Mouse (Mus musculus) retina, adult 2 months (tissue): ENCODE results near the gene Nudt14.

ENCODE experiments used
- DNase-seq: peaks from one replicate; pipeline ENCODE4 v3.0.0-alpha.2; 2012; ENCODE audit warnings: low read depth, low spot score

The Nudt14 gene

DNA sequence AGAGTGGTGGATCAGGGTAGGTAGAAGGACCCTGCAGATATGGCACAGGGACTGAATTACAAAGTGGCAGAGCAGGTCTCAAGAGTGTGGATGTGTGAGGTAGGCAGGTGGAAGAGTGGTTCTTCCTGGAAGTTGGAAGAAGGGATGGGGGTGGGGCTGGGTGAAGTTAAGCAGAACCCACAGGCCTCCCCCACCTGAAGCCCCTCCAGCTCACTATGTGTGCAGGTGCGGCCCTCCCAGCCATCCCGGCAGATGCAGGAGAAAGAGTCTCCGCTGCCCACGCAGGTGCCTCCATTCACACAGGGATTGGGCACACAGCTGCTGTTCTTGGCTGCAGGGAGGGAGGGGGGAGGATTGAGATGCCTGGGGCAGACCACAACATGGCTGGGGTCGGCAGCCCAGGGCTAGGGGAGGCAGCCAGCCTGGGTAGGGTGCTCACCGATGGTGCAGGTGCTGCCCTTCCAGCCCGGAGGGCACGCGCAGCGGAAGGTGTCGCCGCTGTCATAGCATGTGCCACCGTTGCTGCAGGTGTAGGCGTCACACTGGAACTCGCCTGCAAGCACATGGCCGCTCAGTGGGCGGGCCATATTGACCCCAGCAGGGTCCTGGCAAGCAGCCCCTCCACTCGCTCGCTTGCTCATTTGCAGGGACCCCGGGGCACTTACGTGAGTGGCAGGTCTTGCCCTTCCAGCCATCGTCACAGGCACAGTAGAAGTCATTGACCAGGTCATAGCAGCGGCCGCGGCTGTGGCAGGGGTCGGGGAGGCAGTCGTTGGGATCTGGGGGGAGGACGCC is 28.8 kb downstream of the Nudt14 start:
- no peak for DNase-seq

DNA sequence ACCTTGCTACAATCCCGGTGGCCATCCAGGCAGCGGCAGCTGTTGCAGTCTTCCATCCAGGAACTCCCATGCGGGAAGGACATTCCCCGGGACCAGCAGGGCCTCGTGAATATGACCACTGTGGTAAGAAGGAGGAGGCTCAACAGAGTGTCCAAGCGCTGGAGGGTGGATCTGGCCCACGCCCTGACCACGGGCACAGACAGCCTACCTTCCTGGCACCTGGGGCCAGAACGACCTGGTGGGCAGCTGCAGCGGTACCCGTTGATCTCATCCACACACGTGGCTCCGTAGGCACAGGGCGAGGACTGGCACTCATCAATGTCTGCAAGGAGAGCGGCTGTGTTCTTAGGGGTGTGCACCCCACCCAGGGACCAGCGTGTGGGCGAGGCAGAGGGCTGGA is 30.2 kb downstream of the Nudt14 start:
- no peak for DNase-seq

DNA sequence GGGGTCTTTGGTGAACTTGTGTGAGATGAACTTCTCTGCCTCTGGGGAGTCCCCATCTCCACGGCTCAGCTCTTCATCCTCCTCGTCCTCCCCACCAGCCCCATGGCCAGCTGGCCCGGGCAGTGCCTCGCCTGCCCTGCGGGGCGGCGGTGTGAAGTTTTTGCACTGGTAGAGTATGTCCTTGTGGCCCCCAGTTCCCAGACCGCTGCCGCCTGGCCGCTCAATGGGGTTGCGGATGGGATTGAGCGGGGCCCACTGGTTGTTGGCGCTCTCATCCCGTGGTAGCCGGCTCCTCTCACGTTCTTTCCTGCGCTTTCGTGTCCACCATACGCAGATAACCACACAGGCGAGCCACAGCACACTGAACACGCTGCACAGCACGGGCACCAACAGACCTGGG is 32.9 kb downstream of the Nudt14 start:
- DNase-seq, result no peak

DNA sequence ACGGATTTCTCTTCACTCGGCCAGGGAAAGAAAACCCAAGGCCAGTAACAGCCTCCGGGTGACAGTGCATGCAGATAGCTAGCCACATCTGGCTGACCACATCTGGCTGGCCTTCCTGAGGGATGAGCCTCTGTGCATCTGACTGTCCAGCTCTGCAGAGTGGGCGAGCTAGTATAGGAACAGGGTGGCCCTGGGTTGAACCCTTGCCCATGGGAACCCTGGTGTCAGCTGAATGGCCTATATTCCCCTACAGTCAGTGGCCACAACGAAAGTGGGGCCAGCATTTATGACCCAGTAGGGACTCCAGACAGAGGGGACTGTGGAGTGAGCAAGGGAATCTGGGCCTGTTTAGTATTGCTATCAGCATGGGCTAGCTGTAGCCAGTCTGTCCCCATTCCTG is 36.9 kb downstream of the Nudt14 start:
- no peak for DNase-seq

DNA sequence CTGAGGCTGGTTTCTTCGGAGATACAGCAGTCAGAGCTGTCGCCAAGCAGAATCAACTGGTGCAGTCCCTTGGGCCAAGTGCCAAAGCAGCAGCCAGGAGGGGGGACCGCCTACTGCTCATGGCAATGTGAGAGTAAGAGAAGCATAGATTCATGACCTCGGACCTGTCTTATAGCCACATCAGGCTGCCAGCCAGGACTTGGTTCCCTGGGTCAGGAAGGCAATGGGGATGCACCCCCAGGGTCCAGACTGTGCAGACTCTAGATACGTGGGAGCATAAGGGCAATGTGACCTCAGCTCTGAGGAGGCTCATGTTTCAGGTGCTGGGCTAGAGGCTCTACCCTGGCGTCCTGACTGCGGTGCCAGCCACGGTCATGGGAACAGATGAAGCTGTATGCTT is 38.0 kb downstream of the Nudt14 start:
- no peak for DNase-seq

DNA sequence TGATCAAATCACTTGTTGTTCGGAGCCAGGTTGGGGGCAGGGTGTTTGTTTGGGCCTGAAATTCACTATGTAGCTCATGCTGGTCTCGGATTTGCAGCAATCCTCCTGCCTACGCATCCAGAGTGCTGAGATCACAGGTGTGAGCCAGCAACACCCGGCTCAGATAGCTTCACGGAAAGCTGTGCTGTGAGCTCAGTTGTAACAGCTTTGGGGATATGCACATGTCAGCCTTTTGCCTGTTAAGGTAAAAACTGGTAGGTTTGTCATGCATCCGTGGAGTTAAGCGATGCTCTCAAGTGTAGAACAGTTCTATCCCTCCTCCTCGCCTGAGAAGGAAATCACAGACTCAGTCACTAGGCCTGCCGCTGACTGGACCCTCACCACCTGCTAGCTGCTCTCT is 41.3 kb downstream of the Nudt14 start:
- DNase-seq, result no peak

DNA sequence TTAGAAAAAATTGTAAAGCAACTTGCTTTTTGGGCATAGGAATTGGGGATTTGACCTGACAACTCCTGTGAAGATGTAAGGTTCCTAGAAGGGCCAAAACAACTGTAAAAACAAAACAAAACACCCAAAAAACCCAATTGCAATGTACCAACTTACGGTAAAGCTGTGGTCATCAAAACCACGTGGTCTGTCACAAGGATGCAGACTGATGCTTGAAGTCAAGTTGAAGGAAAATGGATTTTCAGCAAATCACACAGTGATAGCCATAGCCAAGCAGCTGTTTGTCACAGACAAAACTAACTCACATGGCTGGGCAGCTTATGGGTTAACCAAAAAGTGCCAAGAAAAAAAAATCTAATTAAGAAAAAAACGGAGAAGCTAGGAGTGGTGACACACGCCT is 43.0 kb downstream of the Nudt14 start:
- DNase-seq, result no peak

DNA sequence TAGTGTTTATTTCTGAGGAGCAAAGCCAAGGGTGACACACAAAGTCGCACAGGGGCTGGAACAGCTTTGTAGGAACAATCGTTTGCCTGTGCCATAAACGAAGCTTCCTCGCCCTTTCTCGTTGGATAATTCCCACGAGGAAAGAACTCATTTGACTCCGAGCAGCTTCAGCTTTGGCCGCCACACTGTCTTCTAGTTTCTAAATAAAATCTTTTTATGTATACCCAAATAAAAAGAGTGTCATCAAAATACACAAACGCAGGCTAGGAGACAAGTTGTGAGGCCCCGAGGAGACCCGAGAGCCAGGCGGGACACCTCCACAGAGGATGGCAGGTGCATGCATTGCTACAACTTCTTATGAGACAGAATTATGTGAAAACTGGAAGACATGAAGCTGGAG is 43.6 kb downstream of the Nudt14 start:
- DNase-seq, result no peak

DNA sequence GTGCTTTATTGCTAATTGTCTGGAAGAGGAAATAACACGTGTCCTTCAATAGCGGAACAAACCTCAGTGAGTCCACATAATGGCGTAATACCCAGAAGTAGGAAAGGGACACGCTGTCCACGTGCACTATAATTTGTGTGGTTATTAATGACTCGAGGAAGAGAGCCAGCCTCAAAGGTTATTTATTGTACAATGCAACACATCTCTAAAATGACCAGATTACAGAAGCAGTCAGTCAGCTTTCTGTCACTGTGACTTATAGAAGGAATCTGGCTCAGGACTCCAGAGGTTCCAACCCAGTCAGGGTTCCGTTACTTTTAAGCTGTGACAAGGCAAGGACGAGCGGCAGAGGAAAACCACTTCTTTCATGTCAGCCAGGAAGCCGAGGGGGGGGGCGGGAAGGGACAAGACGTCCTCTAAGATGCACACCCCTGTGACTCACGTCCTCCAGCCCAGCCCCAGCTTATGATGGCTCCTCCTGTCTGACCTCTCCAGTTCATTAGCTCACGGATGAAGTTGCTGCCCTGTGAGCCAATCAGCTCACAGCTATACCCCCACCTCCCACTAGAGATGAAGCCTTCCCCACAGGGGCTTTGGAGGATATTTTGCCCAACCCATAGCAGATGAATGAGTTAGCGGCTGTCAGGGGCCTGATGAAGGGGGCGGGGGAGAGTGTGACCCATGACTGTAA is 44.3 kb downstream of the Nudt14 start:
- no peak for DNase-seq

DNA sequence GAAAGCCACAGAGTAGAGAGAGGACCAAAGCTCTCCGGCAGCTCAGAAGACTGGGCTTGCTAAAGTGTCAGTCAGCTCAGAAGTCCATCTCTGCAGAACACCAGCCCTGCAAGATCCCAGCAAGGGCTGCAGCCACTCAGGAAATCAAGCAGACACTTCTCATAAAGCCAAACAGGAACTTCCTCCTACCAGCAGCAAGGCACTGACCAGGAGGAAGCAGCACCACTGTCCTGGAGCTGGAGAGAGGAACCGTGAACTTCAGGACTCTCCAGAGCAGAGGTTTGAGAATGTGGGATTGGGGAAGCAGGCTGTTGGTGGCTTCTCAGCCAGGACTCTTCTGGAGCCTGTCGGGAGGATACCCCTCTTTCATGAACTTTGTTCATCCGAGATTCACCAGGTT is 47.0 kb downstream of the Nudt14 start:
- no peak for DNase-seq

DNA sequence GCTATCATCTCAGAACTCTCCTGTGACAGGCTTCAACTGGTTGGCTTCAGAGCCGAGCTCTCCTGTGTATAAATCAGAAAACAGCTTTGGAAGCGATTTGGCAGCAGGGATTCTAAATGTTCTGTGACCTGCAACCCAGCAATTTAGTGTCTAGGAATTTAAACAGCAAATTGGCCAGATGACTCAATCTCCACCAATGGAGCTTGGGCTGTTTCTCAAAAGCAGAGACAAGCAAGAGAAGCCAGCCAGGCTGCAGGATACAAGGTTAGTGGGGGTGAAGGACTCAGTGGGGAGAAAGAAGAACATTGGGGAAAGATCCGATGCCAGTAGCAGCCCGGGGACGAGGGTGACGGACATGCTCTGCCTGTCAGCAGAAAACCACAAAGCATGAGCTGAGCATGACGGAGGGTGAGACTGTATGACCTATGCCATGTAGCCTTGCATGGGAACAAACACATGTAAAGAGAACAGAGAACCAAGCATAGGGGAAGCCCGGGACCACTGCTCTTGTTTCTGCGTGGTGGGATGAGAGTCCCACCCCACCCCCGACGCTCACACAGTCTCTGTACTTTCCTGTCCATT is 47.5 kb downstream of the Nudt14 start:
- DNase-seq, result no peak

DNA sequence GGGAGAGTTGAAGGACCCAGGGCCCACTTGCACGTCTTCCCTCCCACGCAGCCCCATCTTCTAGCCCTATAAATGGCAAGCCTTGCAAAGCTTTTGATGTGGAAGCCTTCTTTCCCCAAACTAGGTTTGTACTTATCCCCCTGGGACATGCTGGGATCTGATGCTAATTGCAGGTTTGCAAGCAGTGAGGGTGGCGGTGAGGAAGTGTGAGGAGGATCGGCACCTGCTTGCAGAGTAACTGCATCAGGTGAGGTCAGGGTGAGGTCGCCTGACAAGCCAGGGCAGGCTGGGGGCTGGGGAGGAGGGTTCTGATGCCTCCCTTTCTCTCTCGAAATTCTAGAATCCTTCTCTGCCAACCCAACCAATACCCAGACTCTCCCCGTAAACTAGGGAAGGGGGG is 56.5 kb downstream of the Nudt14 start:
- DNase-seq, result no peak
